ENCODE assay signal across 17 mouse cellular contexts in the genomic region with DNA sequence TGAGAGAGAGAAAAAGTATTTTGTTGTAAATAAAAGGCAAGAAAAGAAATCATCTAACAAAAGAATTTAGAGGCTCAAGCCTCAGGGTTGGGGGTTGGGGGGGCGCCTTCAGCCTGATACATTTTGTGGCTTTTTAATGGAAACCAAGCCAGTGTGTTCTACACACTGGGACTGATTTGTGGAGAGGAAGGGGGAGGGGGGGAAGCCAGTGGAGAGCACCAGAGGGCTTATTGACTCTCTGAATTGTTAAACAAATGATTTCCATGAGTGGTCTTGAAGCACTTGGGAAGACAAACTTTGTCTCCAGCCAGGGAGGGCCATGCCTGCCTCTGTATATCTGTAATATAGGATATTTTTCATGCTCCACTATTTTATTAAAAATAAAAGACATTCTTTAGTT. TPM values are rescaled to one million over a fixed set of nuclear protein-coding genes. Genes with fewer than 3 reads are reported as not detected.
DNase-seq lines count a peak whose midpoint lies in the region; ATAC-seq and TF ChIP-seq lines count a peak whose summit lies in the region.
"Had no signal": no experiment of that assay in that cellular context is flagged by ENCODE, and none has a peak within 500 bp of the region (broad histone marks: within the 10 kb centered on the region; RNA-seq: fewer than 3 reads in every experiment).

No protein-coding gene starts in this region.

- no peak overlapping the region for H3K27ac ChIP-seq in forebrain, embryonic 10.5 days
- H3K27ac ChIP-seq in forebrain, postnatal 0 days (ENCODE audit: low read depth, low read length), result no peak overlapping the region
- H3K27ac ChIP-seq in embryonic facial prominence, embryonic 14.5 days (replicated peaks; ENCODE audit: low read depth, low read length), result peak overlapping the region; percentile 55; the same call in 1 of the 2 replicates
- H3K27ac ChIP-seq in limb, embryonic 11.5 days (replicated peaks; ENCODE audit: low read depth, low read length), result 0 out of 2 replicates have a peak overlapping the region, but pooled peaks have one; percentile 12
- H3K27ac ChIP-seq in neural tube, embryonic 12.5 days, result no peak overlapping the region
- H3K27ac ChIP-seq: left cerebral cortex, adult 2 months; liver, embryonic 15.5 days had no signal

- H3K36me3 ChIP-seq in forebrain, embryonic 10.5 days (replicated peaks), result no peaks in the 10 kb centered on the region
- H3K36me3 ChIP-seq in forebrain, postnatal 0 days (ENCODE audit: insufficient read depth), result no peaks in the 10 kb centered on the region
- H3K36me3 ChIP-seq in embryonic facial prominence, embryonic 14.5 days (ENCODE audit: control insufficient read depth, insufficient read depth, low read length), result no peaks in the 10 kb centered on the region
- H3K36me3 ChIP-seq in limb, embryonic 11.5 days (ENCODE audit: control insufficient read depth, insufficient read depth, low read length), result no peaks in the 10 kb centered on the region
- H3K36me3 ChIP-seq in neural tube, embryonic 12.5 days, result no peaks in the 10 kb centered on the region
- H3K36me3 ChIP-seq: G1E; liver, embryonic 15.5 days had no signal

- no peak for TF ChIP-seq CTCF in forebrain, postnatal 0 days (IDR thresholded peaks at IDR 0.05; ENCODE audit: low read depth)

- DNase-seq in forebrain, embryonic 10.5 days (ENCODE audit: extremely low spot score, low spot score), result no peak
- no peak for DNase-seq in forebrain, postnatal 0 days
- DNase-seq in embryonic facial prominence, embryonic 14.5 days (ENCODE audit: low spot score), result no peak
- DNase-seq in limb, embryonic 11.5 days (ENCODE audit: low spot score), result no peak
- no peak for DNase-seq in cerebellum, adult 9-11 months
- DNase-seq in kidney, adult 18-20 months, result no peak
- DNase-seq in cerebellum, adult 8-10 months, result no peak
- DNase-seq: cerebellum, adult 11-12 months; heart, adult 11 months; kidney, postnatal 4 days; lung, postnatal 36 days; thymus, postnatal 25 days had no signal

- no peaks in the 10 kb centered on the region for H3K9me3 ChIP-seq in forebrain, embryonic 10.5 days
- no peaks in the 10 kb centered on the region for H3K9me3 ChIP-seq in forebrain, postnatal 0 days (ENCODE audit: low read length)
- H3K9me3 ChIP-seq in embryonic facial prominence, embryonic 14.5 days (ENCODE audit: control insufficient read depth, low read length), result no peaks in the 10 kb centered on the region
- no peaks in the 10 kb centered on the region for H3K9me3 ChIP-seq in limb, embryonic 11.5 days (ENCODE audit: control insufficient read depth, low read length)
- no peaks in the 10 kb centered on the region for H3K9me3 ChIP-seq in neural tube, embryonic 12.5 days
- H3K9me3 ChIP-seq: liver, embryonic 15.5 days had no signal

- WGBS in forebrain, embryonic 10.5 days, result 13% methylated on average over 1 of the region's 1 CpGs
- 43% methylated on average over 1 of the region's 1 CpGs for WGBS in forebrain, postnatal 0 days
- 44% methylated on average over 1 of the region's 1 CpGs for WGBS in embryonic facial prominence, embryonic 14.5 days
- 8% methylated on average over 1 of the region's 1 CpGs for WGBS in limb, embryonic 11.5 days
- 29% methylated on average over 1 of the region's 1 CpGs for WGBS in neural tube, embryonic 12.5 days

- H3K4me1 ChIP-seq in forebrain, embryonic 10.5 days, result peaks cover 81% of the 10 kb centered on the region
- 0 out of 2 replicates have a peak, but pooled peaks cover 3% of the 10 kb centered on the region for H3K4me1 ChIP-seq in forebrain, postnatal 0 days (ENCODE audit: insufficient read depth)
- peaks cover 30% of the 10 kb centered on the region for H3K4me1 ChIP-seq in embryonic facial prominence, embryonic 14.5 days (ENCODE audit: control insufficient read depth, insufficient read depth, low read length)
- peaks cover 44% of the 10 kb centered on the region for H3K4me1 ChIP-seq in limb, embryonic 11.5 days (ENCODE audit: control insufficient read depth, insufficient read depth, low read length)
- H3K4me1 ChIP-seq in neural tube, embryonic 12.5 days, result peaks cover 63% of the 10 kb centered on the region

- no peak overlapping the region for H3K9ac ChIP-seq in forebrain, postnatal 0 days
- H3K9ac ChIP-seq in embryonic facial prominence, embryonic 14.5 days (ENCODE audit: low read depth, low read length), result no peak overlapping the region
- no peak overlapping the region for H3K9ac ChIP-seq in limb, embryonic 11.5 days (ENCODE audit: low read length)
- peak overlapping the region; percentile 52; the same call in 1 of the 2 replicates for H3K9ac ChIP-seq in neural tube, embryonic 12.5 days
- H3K9ac ChIP-seq: liver, embryonic 15.5 days had no signal

- H3K4me2 ChIP-seq in forebrain, postnatal 0 days (ENCODE audit: low read depth), result no peak overlapping the region
- peak overlapping the region; percentile 93 for H3K4me2 ChIP-seq in embryonic facial prominence, embryonic 14.5 days (ENCODE audit: low read depth, low read length)
- H3K4me2 ChIP-seq in limb, embryonic 11.5 days (ENCODE audit: low read depth, severe bottlenecking), result peak overlapping the region; percentile 98; the same call in 1 of the 2 replicates
- H3K4me2 ChIP-seq in neural tube, embryonic 12.5 days (replicated peaks), result peak overlapping the region; percentile 86
- H3K4me2 ChIP-seq: liver, embryonic 15.5 days had no signal

- H3K27me3 ChIP-seq in forebrain, embryonic 10.5 days (ENCODE audit: poor library complexity, severe bottlenecking), result peaks cover 95% of the 10 kb centered on the region
- peaks cover 75% of the 10 kb centered on the region for H3K27me3 ChIP-seq in forebrain, postnatal 0 days (ENCODE audit: insufficient read depth, low read length)
- peaks cover 25% of the 10 kb centered on the region for H3K27me3 ChIP-seq in embryonic facial prominence, embryonic 14.5 days (replicated peaks; ENCODE audit: control insufficient read depth, insufficient read depth, low read length)
- H3K27me3 ChIP-seq in limb, embryonic 11.5 days (ENCODE audit: control insufficient read depth, insufficient read depth, low read length), result 0 out of 2 replicates have a peak, but pooled peaks cover 4% of the 10 kb centered on the region
- H3K27me3 ChIP-seq in neural tube, embryonic 12.5 days (replicated peaks), result no peaks in the 10 kb centered on the region; the same call in 1 of the 2 replicates

- peak overlapping the region; percentile 76; the same call in 1 of the 2 replicates for H3K4me3 ChIP-seq in forebrain, embryonic 10.5 days
- no peak overlapping the region for H3K4me3 ChIP-seq in forebrain, postnatal 0 days (ENCODE audit: low read depth, low read length)
- peak overlapping the region; percentile 78; the same call in 1 of the 2 replicates for H3K4me3 ChIP-seq in embryonic facial prominence, embryonic 14.5 days (ENCODE audit: low read depth, low read length)
- H3K4me3 ChIP-seq in limb, embryonic 11.5 days (ENCODE audit: low read depth, low read length), result peak overlapping the region; percentile 74
- peak overlapping the region; percentile 84 for H3K4me3 ChIP-seq in neural tube, embryonic 12.5 days
- H3K4me3 ChIP-seq: left cerebral cortex, adult 2 months; liver, embryonic 15.5 days; myocyte had no signal

- no peak for ATAC-seq in forebrain, postnatal 0 days
- no peak for ATAC-seq in embryonic facial prominence, embryonic 14.5 days (ENCODE audit: low read depth)
- no peak for ATAC-seq in limb, embryonic 11.5 days (ENCODE audit: insufficient number of reproducible peaks, low FRiP score, low TSS enrichment, low read depth)
- no peak for ATAC-seq in neural tube, embryonic 12.5 days (ENCODE audit: low FRiP score, low read depth)

RNA-seq across cellular contexts. Expression of a gene that starts 3.0 kb away (rescaled TPM):
- polyA plus RNA-seq in forebrain, embryonic 10.5 days (2016; fragmentation: Nextera tagmentation; extraction: Ambion mirVana), result 3.0 and 3.5 TPM in 2 replicates
- 4.8 and 9.2 TPM in 2 replicates for total RNA-seq in forebrain, postnatal 0 days (2014; rRNA removed)
- polyA plus RNA-seq in forebrain, postnatal 0 days (2015; fragmentation: Nextera tagmentation; extraction: Ambion mirVana), result 1.1 and 2.2 TPM in 2 replicates
- polyA plus RNA-seq in embryonic facial prominence, embryonic 14.5 days (2014; fragmentation: Nextera tagmentation; extraction: Ambion mirVana), result 4.7 and 7.6 TPM in 2 replicates
- polyA plus RNA-seq in limb, embryonic 11.5 days (2014; fragmentation: Nextera tagmentation; extraction: Ambion mirVana), result 7.9 and 8.5 TPM in 2 replicates
- polyA plus RNA-seq in neural tube, embryonic 12.5 days (2016; fragmentation: Nextera tagmentation; extraction: Ambion mirVana), result 20.4 and 23.1 TPM in 2 replicates
- polyA plus RNA-seq: G1E; liver, embryonic 15.5 days; myocyte had no signal

Comparison
In these comparisons a context has a peak if more than half of its experiments do, and no peak if none do; other contexts are left out.
1. H3K27ac ChIP-seq: peak in embryonic facial prominence, embryonic 14.5 days (single experiment) and limb, embryonic 11.5 days (single experiment); none in forebrain, embryonic 10.5 days (single experiment), forebrain, postnatal 0 days (single experiment) and neural tube, embryonic 12.5 days (single experiment).